Mouse (Mus musculus): Measurements from ENCODE around the gene Ndst2. TPM values are rescaled to one million over a fixed set of nuclear protein-coding genes. Genes with fewer than 3 reads are reported as not detected.

The Ndst2 gene
- polyA plus RNA-seq, 1 experiment: 11.9 TPM

- TF ChIP-seq MAX (IDR thresholded peaks at IDR 0.05; ENCODE audit: low read depth): no peak
- no peak for TF ChIP-seq SRF (IDR thresholded peaks at IDR 0.05; ENCODE audit: control insufficient read depth, insufficient read length, low read depth)
- no peak for TF ChIP-seq MYOG (IDR thresholded peaks at IDR 0.05; ENCODE audit: control insufficient read depth in 1 of 3, insufficient read depth in 1 of 3, insufficient read length in 2 of 3, low read depth in 2 of 3)
- TF ChIP-seq USF1 (IDR thresholded peaks at IDR 0.05; ENCODE audit: low read depth): no peak
- TF ChIP-seq REST (IDR thresholded peaks at IDR 0.05; ENCODE audit: insufficient read depth, insufficient read length): no peak
- no peak for TF ChIP-seq TCF12 (IDR thresholded peaks at IDR 0.05; ENCODE audit: insufficient read depth, poor library complexity, severe bottlenecking)
- no peak for TF ChIP-seq POLR2A (IDR thresholded peaks at IDR 0.05; ENCODE audit: insufficient read length, low read depth)
- Histone ChIP-seq H3K4me2 (ENCODE audit: low read depth) (no peak overlapping the region), H3ac (ENCODE audit: control insufficient read depth, insufficient read length) (no peak overlapping the region), H3K79me2 (ENCODE audit: control insufficient read depth, insufficient read depth) (no peaks in the 10 kb centered on the region), H3K36me3 (ENCODE audit: control insufficient read depth, insufficient read depth) (peaks cover 33% of the 10 kb centered on the region), H3K4me3 (no peak overlapping the region), H3K27me3 (ENCODE audit: control insufficient read depth, insufficient read depth, insufficient read length) (no peaks in the 10 kb centered on the region)
These were observed 4.5 kb downstream of the Ndst2 start for GRCm38 (mm10) chr14:20729871-20730270.

GRCm38 (mm10) chr14:20725660-20726339 lies 8.6 kb downstream of the Ndst2 start:
- Histone ChIP-seq H3K27me3 (ENCODE audit: control insufficient read depth, insufficient read depth, insufficient read length) (no peaks in the 10 kb centered on the region), H3K79me2 (ENCODE audit: control insufficient read depth, insufficient read depth) (no peaks in the 10 kb centered on the region), H3K4me3 (no peak overlapping the region), H3K36me3 (ENCODE audit: control insufficient read depth, insufficient read depth) (peaks cover 41% of the 10 kb centered on the region), H3ac (ENCODE audit: control insufficient read depth, insufficient read length) (no peak overlapping the region), H3K4me2 (ENCODE audit: low read depth) (no peak overlapping the region)
- TF ChIP-seq TCF12 (IDR thresholded peaks at IDR 0.05; ENCODE audit: insufficient read depth, poor library complexity, severe bottlenecking): no peak
- TF ChIP-seq POLR2AphosphoS2 (IDR thresholded peaks at IDR 0.05; ENCODE audit: insufficient read length, low read depth): no peak
- no peak for TF ChIP-seq MYOG (IDR thresholded peaks at IDR 0.05; ENCODE audit: control insufficient read depth in 1 of 3, insufficient read depth in 1 of 3, insufficient read length in 2 of 3, low read depth in 2 of 3)
- TF ChIP-seq CEBPB (IDR thresholded peaks at IDR 0.05; ENCODE audit: insufficient read depth, poor library complexity, severe bottlenecking): no peak
- no peak for TF ChIP-seq TCF3 (IDR thresholded peaks at IDR 0.05; ENCODE audit: insufficient read length, low read depth)
- TF ChIP-seq E2F4 (IDR thresholded peaks at IDR 0.05; ENCODE audit: insufficient read depth): no peak
- TF ChIP-seq POLR2A (IDR thresholded peaks at IDR 0.05; ENCODE audit: insufficient read length, low read depth): no peak
- TF ChIP-seq SRF (IDR thresholded peaks at IDR 0.05; ENCODE audit: control insufficient read depth, insufficient read length, low read depth): no peak
- TF ChIP-seq USF1 (IDR thresholded peaks at IDR 0.05; ENCODE audit: low read depth): no peak
- TF ChIP-seq MAX (IDR thresholded peaks at IDR 0.05; ENCODE audit: low read depth): no peak
- no peak for TF ChIP-seq REST (IDR thresholded peaks at IDR 0.05; ENCODE audit: insufficient read depth, insufficient read length)
- no peak for TF ChIP-seq MYOD1 (IDR thresholded peaks at IDR 0.05; ENCODE audit: control insufficient read depth in 1 of 3, insufficient read length in 2 of 3, low read depth in 2 of 3)

GRCm38 (mm10) chr14:20724043-20724442 lies 10.3 kb downstream of the Ndst2 start:
- Histone ChIP-seq H3K36me3 (ENCODE audit: control insufficient read depth, insufficient read depth) (peaks cover 52% of the 10 kb centered on the region), H3ac (ENCODE audit: control insufficient read depth, insufficient read length) (no peak overlapping the region), H3K79me2 (ENCODE audit: control insufficient read depth, insufficient read depth) (no peaks in the 10 kb centered on the region), H3K4me2 (ENCODE audit: low read depth) (no peak overlapping the region), H3K27me3 (ENCODE audit: control insufficient read depth, insufficient read depth, insufficient read length) (no peaks in the 10 kb centered on the region), H3K4me3 (no peak overlapping the region)
- TF ChIP-seq MAX (IDR thresholded peaks at IDR 0.05; ENCODE audit: low read depth) (no peak), TCF12 (IDR thresholded peaks at IDR 0.05; ENCODE audit: insufficient read depth, poor library complexity, severe bottlenecking) (no peak), POLR2A (IDR thresholded peaks at IDR 0.05; ENCODE audit: insufficient read length, low read depth) (no peak), REST (IDR thresholded peaks at IDR 0.05; ENCODE audit: insufficient read depth, insufficient read length) (no peak), TCF3 (IDR thresholded peaks at IDR 0.05; ENCODE audit: insufficient read length, low read depth) (no peak), SRF (IDR thresholded peaks at IDR 0.05; ENCODE audit: control insufficient read depth, insufficient read length, low read depth) (no peak), E2F4 (IDR thresholded peaks at IDR 0.05; ENCODE audit: insufficient read depth) (no peak), USF1 (IDR thresholded peaks at IDR 0.05; ENCODE audit: low read depth) (no peak), CEBPB (IDR thresholded peaks at IDR 0.05; ENCODE audit: insufficient read depth, poor library complexity, severe bottlenecking) (no peak), MYOG (IDR thresholded peaks at IDR 0.05; ENCODE audit: control insufficient read depth in 1 of 3, insufficient read depth in 1 of 3, insufficient read length in 2 of 3, low read depth in 2 of 3) (no peak), MYOD1 (IDR thresholded peaks at IDR 0.05; ENCODE audit: control insufficient read depth in 1 of 3, insufficient read length in 2 of 3, low read depth in 2 of 3) (no peak), POLR2AphosphoS2 (IDR thresholded peaks at IDR 0.05; ENCODE audit: insufficient read length, low read depth) (no peak)

DNA sequence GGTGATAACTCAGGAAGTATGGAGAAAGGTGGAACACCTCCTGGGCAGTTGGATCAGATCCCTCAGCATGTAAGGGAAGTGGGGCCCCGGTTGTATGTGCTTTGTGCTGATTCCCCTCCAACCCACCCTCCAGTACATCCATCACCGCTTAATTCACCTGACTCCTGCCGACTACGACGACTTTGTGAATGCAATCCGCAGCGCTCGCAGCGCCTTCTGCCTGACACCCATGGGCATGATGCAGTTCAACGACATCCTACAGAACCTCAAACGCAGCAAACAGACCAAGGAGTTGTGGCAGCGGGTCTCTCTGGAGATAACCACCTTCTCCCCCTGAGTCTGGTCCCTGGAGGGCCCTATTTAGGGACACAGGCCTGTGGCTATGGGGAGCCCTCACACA lies 11.4 kb downstream of the Ndst2 start:
- Histone ChIP-seq H3ac (ENCODE audit: control insufficient read depth, insufficient read length) (no peak overlapping the region), H3K36me3 (ENCODE audit: control insufficient read depth, insufficient read depth) (peaks cover 45% of the 10 kb centered on the region), H3K27me3 (ENCODE audit: control insufficient read depth, insufficient read depth, insufficient read length) (no peaks in the 10 kb centered on the region), H3K79me2 (ENCODE audit: control insufficient read depth, insufficient read depth) (no peaks in the 10 kb centered on the region), H3K4me2 (ENCODE audit: low read depth) (no peak overlapping the region), H3K4me3 (no peak overlapping the region)
- TF ChIP-seq MYOG (IDR thresholded peaks at IDR 0.05; ENCODE audit: control insufficient read depth in 1 of 3, insufficient read depth in 1 of 3, insufficient read length in 2 of 3, low read depth in 2 of 3) (no peak), POLR2A (IDR thresholded peaks at IDR 0.05; ENCODE audit: insufficient read length, low read depth) (no peak), TCF3 (IDR thresholded peaks at IDR 0.05; ENCODE audit: insufficient read length, low read depth) (no peak), MAX (IDR thresholded peaks at IDR 0.05; ENCODE audit: low read depth) (no peak), MYOD1 (IDR thresholded peaks at IDR 0.05; ENCODE audit: control insufficient read depth in 1 of 3, insufficient read length in 2 of 3, low read depth in 2 of 3) (no peak), REST (IDR thresholded peaks at IDR 0.05; ENCODE audit: insufficient read depth, insufficient read length) (no peak), USF1 (IDR thresholded peaks at IDR 0.05; ENCODE audit: low read depth) (no peak), SRF (IDR thresholded peaks at IDR 0.05; ENCODE audit: control insufficient read depth, insufficient read length, low read depth) (no peak), TCF12 (IDR thresholded peaks at IDR 0.05; ENCODE audit: insufficient read depth, poor library complexity, severe bottlenecking) (no peak), CEBPB (IDR thresholded peaks at IDR 0.05; ENCODE audit: insufficient read depth, poor library complexity, severe bottlenecking) (no peak), POLR2AphosphoS2 (IDR thresholded peaks at IDR 0.05; ENCODE audit: insufficient read length, low read depth) (no peak), E2F4 (IDR thresholded peaks at IDR 0.05; ENCODE audit: insufficient read depth) (no peak)

Measured in myocyte (in vitro differentiated cells).